Mouse (Mus musculus) hematopoietic stem cell, adult 5-6 weeks (primary cell): ENCODE results near the gene Bcar1. TPM values are rescaled to one million over a fixed set of nuclear protein-coding genes. Genes with fewer than 3 reads are reported as not detected.

Experiments used
- ATAC-seq, 2 experiments: fragments of 125-278 bp in 1 of 2; replicated peaks in 1 of 2; 2 replicates each; pipeline ENCODE4 v1.8.0; 2016 to 2017; ENCODE audit warnings: inconsistent platforms in 2 of 2, mild to moderate bottlenecking in 2 of 2, moderate number of reproducible peaks in 2 of 2, low read depth in 1 of 2, moderate TSS enrichment in 1 of 2; ENCODE audit not compliant: low FRiP score in 2 of 2, poor library complexity in 2 of 2, severe bottlenecking in 2 of 2, insufficient read depth in 1 of 2, low TSS enrichment in 1 of 2
- total RNA-seq: library from RNA; stranded (forward); fragments of 172-1452, 232-1000 nt; gene quantifications from 2 replicates; pipeline ENCODE4 v1.2.3, GENCODE M21; 2017

Gene Bcar1
- total RNA-seq, 1 experiment from 2014 or later = not detected

DNA sequence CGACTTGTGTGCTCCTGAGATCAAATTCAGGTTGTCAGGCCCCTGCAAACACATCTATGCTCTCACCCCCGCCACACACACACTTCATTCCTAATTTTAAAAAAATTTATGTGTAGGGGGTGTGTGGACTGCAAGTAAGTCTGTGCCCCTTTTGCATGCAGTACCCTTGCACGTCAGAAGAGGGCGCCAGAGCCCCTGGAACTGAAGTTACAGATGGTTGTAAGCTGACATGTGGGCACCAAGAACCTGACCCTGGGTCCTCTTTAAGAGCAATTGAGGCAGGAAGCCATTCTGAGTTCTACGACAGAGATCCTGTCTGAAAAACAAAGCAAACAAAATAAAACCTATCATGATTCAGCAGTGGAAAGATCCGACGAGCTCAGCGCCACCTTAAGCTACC lies 67.4 kb downstream of the Bcar1 start:
- no peak for ATAC-seq

- ATAC-seq = no peak
These were observed 76.9 kb downstream of the Bcar1 start for GRCm38 (mm10) chr8:111666751-111667150.

- peak; percentile 84 to 91 for ATAC-seq
These were observed 81.1 kb downstream of the Bcar1 start for GRCm38 (mm10) chr8:111662473-111662872.

Other genes with a start within 250 kb of the Bcar1 start
- 3.9 and 5.6 TPM in 2 replicates for gene Wdr59, start 221.7 kb downstream of the Bcar1 start, total RNA-seq
- gene Znrf1, start 207.7 kb downstream of the Bcar1 start, total RNA-seq = 57.9 and 116 TPM in 2 replicates
- gene Ldhd, start 113.4 kb downstream of the Bcar1 start, total RNA-seq = 3.3 and 4.1 TPM in 2 replicates
- gene Zfp1, start 100.4 kb downstream of the Bcar1 start, total RNA-seq = 21.8 and 22.6 TPM in 2 replicates
- not detected in 2 replicates for gene Ctrb1, start 52.8 kb downstream of the Bcar1 start, total RNA-seq
- gene Cfdp1, start 110.5 kb upstream of the Bcar1 start, total RNA-seq = 173 and 207 TPM in 2 replicates
- 2.1 and 3.4 TPM in 2 replicates for gene Tmem170, start 132.9 kb upstream of the Bcar1 start, total RNA-seq
- not detected in 2 replicates for gene Chst5, start 166.6 kb upstream of the Bcar1 start, total RNA-seq
- gene Tmem231, start 190.1 kb upstream of the Bcar1 start, total RNA-seq = 4.6 and 5.8 TPM in 2 replicates
- gene Gabarapl2, start 196.9 kb upstream of the Bcar1 start, total RNA-seq = 41.8 and 63.8 TPM in 2 replicates
- 5.6 and 6.9 TPM in 2 replicates for gene Adat1, start 248.5 kb upstream of the Bcar1 start, total RNA-seq